Mouse (Mus musculus) MEL (cell line): ENCODE results near the gene Wfdc5. TPM values are rescaled to one million over a fixed set of nuclear protein-coding genes. Genes with fewer than 3 reads are reported as not detected.

Experiments used
- DNase-seq: peaks from one replicate; pipeline ENCODE4 v3.0.0; 2011; ENCODE audit warnings: low read depth, low spot score
- H3K27ac ChIP-seq: 2 replicates; pipeline ENCODE4 v1.5.1; 2012; ENCODE audit warnings: low read depth, mild to moderate bottlenecking, control low read depth, low read length, moderate library complexity; ENCODE audit not compliant: control insufficient read depth
- H3K27me3 ChIP-seq, 2 experiments: fragments of 150-350 bp in 1 of 2; sonication (generic) in 1 of 2; 2 replicates each; pipeline ENCODE4 v1.6.1; 2012; ENCODE audit warnings: low read length in 2 of 2, mild to moderate bottlenecking in 2 of 2, improper control_type of control experiment in 1 of 2, moderate library complexity in 1 of 2; ENCODE audit not compliant: insufficient read depth in 2 of 2, control insufficient read depth in 1 of 2
- H3K36me3 ChIP-seq, 2 experiments: 2 replicates each; pipeline ENCODE4 v1.6.1; 2012 to 2014; ENCODE audit warnings: low read length in 2 of 2, improper control_type of control experiment in 1 of 2, inconsistent platforms in 1 of 2, mild to moderate bottlenecking in 1 of 2; ENCODE audit not compliant: insufficient read depth in 2 of 2, control insufficient read depth in 1 of 2
- H3K4me1 ChIP-seq, 2 experiments: fragments of 150-350 bp in 1 of 2; sonication (generic) in 1 of 2; 2 replicates each; pipeline ENCODE4 v1.6.1; 2012; ENCODE audit warnings: low read length in 2 of 2, improper control_type of control experiment in 1 of 2, mild to moderate bottlenecking in 1 of 2; ENCODE audit not compliant: insufficient read depth in 2 of 2, control insufficient read depth in 1 of 2
- H3K4me3 ChIP-seq, 2 experiments: fragments of 150-350 bp in 1 of 2; sonication (generic) in 1 of 2; 2 replicates each; pipeline ENCODE4 v1.5.1; 2012; ENCODE audit warnings: low read depth in 2 of 2, low read length in 2 of 2, mild to moderate bottlenecking in 2 of 2, moderate library complexity in 2 of 2, control low read depth in 1 of 2, improper control_type of control experiment in 1 of 2; ENCODE audit not compliant: control insufficient read depth in 1 of 2, insufficient read depth in 1 of 2
- H3K79me2 ChIP-seq: 2 replicates; pipeline ENCODE4 v1.6.1; 2012; ENCODE audit warnings: mild to moderate bottlenecking, low read length, moderate library complexity; ENCODE audit not compliant: control insufficient read depth, poor library complexity, insufficient read depth
- H3K9ac ChIP-seq: 2 replicates; pipeline ENCODE4 v1.6.1; 2012; ENCODE audit warnings: low read depth, mild to moderate bottlenecking, control low read depth, low read length, moderate library complexity; ENCODE audit not compliant: control insufficient read depth, poor library complexity, severe bottlenecking
- H3K9me3 ChIP-seq: fragments of 150-350 bp; sonication (generic); replicated peaks from 2 replicates; pipeline ENCODE4 v1.6.1; 2012; ENCODE audit warnings: mild to moderate bottlenecking, low read length, improper control_type of control experiment, moderate library complexity; ENCODE audit not compliant: insufficient read depth
- CHD1 ChIP-seq: IDR thresholded peaks from 2 replicates; pipeline ENCODE4 v1.6.1; 2012; ENCODE audit warnings: low read depth, mild to moderate bottlenecking, inconsistent platforms, low read length, improper control_type of control experiment
- ELF1 ChIP-seq: IDR thresholded peaks from 2 replicates; pipeline ENCODE4 v1.6.1; 2014; ENCODE audit warnings: low read depth, mild to moderate bottlenecking, inconsistent platforms, low read length, improper control_type of control experiment, moderate library complexity
- EP300 ChIP-seq, 2 experiments: IDR thresholded peaks; 2 replicates each; pipeline ENCODE4 v1.6.1; 2011; ENCODE audit warnings: improper control_type of control experiment in 2 of 2, low read length in 2 of 2, low read depth in 1 of 2, mild to moderate bottlenecking in 1 of 2
- HCFC1 ChIP-seq: IDR thresholded peaks from 2 replicates; pipeline ENCODE4 v1.6.1; 2012; ENCODE audit warnings: low read depth, mild to moderate bottlenecking, inconsistent platforms, low read length, improper control_type of control experiment, moderate library complexity
- JUND ChIP-seq: IDR thresholded peaks from 2 replicates; pipeline ENCODE4 v1.6.1; 2011; ENCODE audit warnings: low read depth, mild to moderate bottlenecking, improper control_type of control experiment, low read length
- MAFK ChIP-seq: IDR thresholded peaks from 2 replicates; pipeline ENCODE4 v1.6.1; 2011; ENCODE audit warnings: low read depth, mild to moderate bottlenecking, low read length, improper control_type of control experiment, borderline replicate concordance
- MAX ChIP-seq: IDR thresholded peaks from 2 replicates; pipeline ENCODE4 v1.6.1; 2011; ENCODE audit warnings: low read length, improper control_type of control experiment
- MEF2A ChIP-seq: IDR thresholded peaks from 2 replicates; pipeline ENCODE4 v1.6.1; 2014; ENCODE audit warnings: low read depth, mild to moderate bottlenecking, inconsistent platforms, low read length, improper control_type of control experiment; ENCODE audit not compliant: poor library complexity, insufficient replicate concordance, severe bottlenecking; ENCODE audit errors: extremely low read depth
- MYB ChIP-seq: IDR thresholded peaks from 2 replicates; pipeline ENCODE4 v1.6.1; 2011; ENCODE audit warnings: mild to moderate bottlenecking, low read depth, low read length, improper control_type of control experiment
- NELFE ChIP-seq: IDR thresholded peaks from 2 replicates; pipeline ENCODE4 v1.6.1; 2011; ENCODE audit warnings: low read depth, low read length, improper control_type of control experiment
- NRF1 ChIP-seq: IDR thresholded peaks from 2 replicates; pipeline ENCODE4 v1.6.1; 2014; ENCODE audit warnings: low read depth, mild to moderate bottlenecking, inconsistent platforms, low read length, improper control_type of control experiment, moderate library complexity; ENCODE audit not compliant: poor library complexity, insufficient read depth, severe bottlenecking
- SMC3 ChIP-seq: IDR thresholded peaks from 2 replicates; pipeline ENCODE4 v1.6.1; 2011; ENCODE audit warnings: low read depth, low read length, improper control_type of control experiment
- UBTF ChIP-seq: IDR thresholded peaks from 2 replicates; pipeline ENCODE4 v1.6.1; 2012; ENCODE audit warnings: low read depth, mild to moderate bottlenecking, inconsistent platforms, low read length, improper control_type of control experiment, moderate library complexity, borderline replicate concordance; ENCODE audit not compliant: insufficient read depth
- USF1 ChIP-seq: IDR thresholded peaks from 2 replicates; pipeline ENCODE4 v1.6.1; 2014; ENCODE audit warnings: low read depth, mild to moderate bottlenecking, inconsistent platforms, low read length, improper control_type of control experiment, moderate library complexity
- ZKSCAN1 ChIP-seq: IDR thresholded peaks from 2 replicates; pipeline ENCODE4 v1.6.1; 2012; ENCODE audit warnings: low read depth, mild to moderate bottlenecking, inconsistent platforms, low read length, improper control_type of control experiment, moderate library complexity
- ZNF384 ChIP-seq: IDR thresholded peaks from 2 replicates; pipeline ENCODE4 v1.6.1; 2012; ENCODE audit warnings: low read depth, mild to moderate bottlenecking, inconsistent platforms, low read length, improper control_type of control experiment
- polyA plus RNA-seq, 2 experiments: library from polyadenylated mRNA; stranded (reverse) in 1 of 2; unstranded in 1 of 2; fragments of >175 nt in 1 of 2; fragments of >200 nt in 1 of 2; gene quantifications; 2 replicates each; pipeline versions ENCODE4 v1.2.1 to v1.2.4; 2012; ENCODE audit warnings: low replicate concordance in 2 of 2, low read depth in 1 of 2; ENCODE audit not compliant: insufficient read length in 2 of 2, insufficient read depth in 1 of 2, missing spikeins in 1 of 2
- total RNA-seq: library from RNA; depleted of rRNA; stranded (reverse); fragments of 300-350 nt; gene quantifications from 2 replicates; pipeline ENCODE4 v1.2.3, GENCODE M21; 2012

Wfdc5 gene
- total and polyA plus RNA-seq, 3 experiments: not detected

GRCm38 (mm10) chr2:164168571-164168946 lies 14.0 kb downstream of the Wfdc5 start:
- peaks cover under 1 to 3% of the 10 kb centered on the region in 2 experiments for H3K4me1 ChIP-seq
- DNase-seq: no peak
- no peak overlapping the region for H3K9ac ChIP-seq
- H3K9me3 ChIP-seq: no peaks in the 10 kb centered on the region
- no peak overlapping the region for H3K4me3 ChIP-seq
- TF ChIP-seq UBTF (no peak), MYB (no peak), CHD1 (no peak), ZKSCAN1 (no peak), MAFK (no peak), ELF1 (no peak), ZNF384 (no peak), NRF1 (no peak), MEF2A (no peak), SMC3 (no peak), NELFE (no peak), USF1 (no peak)
- peaks cover 0 to 3% of the 10 kb centered on the region in 2 experiments for H3K27me3 ChIP-seq
- H3K79me2 ChIP-seq: no peaks in the 10 kb centered on the region
- H3K36me3 ChIP-seq: peaks cover 0 to 5% of the 10 kb centered on the region in 2 experiments; a peak in 2 of 4 replicates
- no peak overlapping the region for H3K27ac ChIP-seq

GRCm38 (mm10) chr2:164167752-164168570 lies 14.6 kb downstream of the Wfdc5 start:
- H3K4me3 ChIP-seq: no peak overlapping the region
- peaks cover 0 to 3% of the 10 kb centered on the region in 2 experiments for H3K27me3 ChIP-seq
- H3K27ac ChIP-seq: no peak overlapping the region

More at GRCm38 (mm10) chr2:164167752-164168570, 14.6 kb downstream of the Wfdc5 start:
- H3K79me2 ChIP-seq: no peaks in the 10 kb centered on the region
- DNase-seq: no peak
- no peak overlapping the region for H3K9ac ChIP-seq
- peaks cover 0 to under 1% of the 10 kb centered on the region in 2 experiments; a peak in 2 of 4 replicates for H3K36me3 ChIP-seq
- TF ChIP-seq HCFC1 (no peak), JUND (no peak), EP300 (IDR thresholded peaks at IDR 0.05; ENCODE audit: low read depth in 1 of 2, low read length in 2 of 2) (no peak), ZKSCAN1 (no peak), MAX (no peak)
- no peaks in the 10 kb centered on the region; a peak in 1 of 4 replicates for H3K4me1 ChIP-seq
- no peaks in the 10 kb centered on the region for H3K9me3 ChIP-seq
